Mouse (Mus musculus) MEL (cell line): ENCODE results near the gene Vmn2r102. TPM values are rescaled to one million over a fixed set of nuclear protein-coding genes. Genes with fewer than 3 reads are reported as not detected.

Source experiments
- polyA plus RNA-seq, 2 experiments: library from polyadenylated mRNA; stranded (reverse) in 1 of 2; unstranded in 1 of 2; fragments of >175 nt in 1 of 2; fragments of >200 nt in 1 of 2; gene quantifications; 2 replicates each; pipeline versions ENCODE4 v1.2.1 to v1.2.4; 2012; ENCODE audit warnings: low replicate concordance in 2 of 2, low read depth in 1 of 2; ENCODE audit not compliant: insufficient read length in 2 of 2, insufficient read depth in 1 of 2, missing spikeins in 1 of 2
- total RNA-seq: library from RNA; depleted of rRNA; stranded (reverse); fragments of 300-350 nt; gene quantifications from 2 replicates; pipeline ENCODE4 v1.2.3, GENCODE M21; 2012; rRNA removed

The Vmn2r102 gene
- total and polyA plus RNA-seq, 3 experiments, result under 0.01 TPM; not detected in 2

Other genes with a start within 250 kb of the Vmn2r102 start
- gene Vmn2r100, start 155.6 kb upstream of the Vmn2r102 start, total RNA-seq, result not detected in 2 replicates
- gene Vmn2r100, start 155.6 kb upstream of the Vmn2r102 start, polyA plus RNA-seq, result not detected
- not detected in 2 replicates for gene Vmn2r101, start 83.1 kb upstream of the Vmn2r102 start, total RNA-seq
- gene Vmn2r101, start 83.1 kb upstream of the Vmn2r102 start, polyA plus RNA-seq, result not detected
- not detected in 2 replicates for gene Vmn2r103, start 113.0 kb downstream of the Vmn2r102 start, total RNA-seq
- not detected for gene Vmn2r103, start 113.0 kb downstream of the Vmn2r102 start, polyA plus RNA-seq